10 mouse cellular contexts compared by ENCODE assay signal in the genomic region with DNA sequence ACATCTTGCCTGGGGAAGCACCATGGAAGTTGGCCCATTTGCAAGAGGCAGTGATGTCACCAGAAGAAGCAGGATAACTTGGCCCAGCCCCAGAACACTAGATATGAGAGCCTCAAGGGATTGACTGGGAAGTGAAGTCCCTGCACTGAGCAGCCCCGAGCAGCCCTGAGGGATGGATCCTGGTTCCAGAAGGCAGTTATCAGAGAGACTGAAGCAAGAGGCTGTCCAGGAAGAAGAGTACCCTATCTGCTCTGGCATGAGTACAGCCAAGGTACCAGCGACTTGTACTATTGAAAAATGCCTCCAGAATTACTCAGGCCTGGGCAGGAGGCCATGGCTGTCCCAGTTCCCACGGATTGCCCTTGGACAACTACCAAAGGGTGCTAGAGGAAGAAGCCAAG. TPM values are rescaled to one million over a fixed set of nuclear protein-coding genes. Genes with fewer than 3 reads are reported as not detected.
DNase-seq lines count a peak whose midpoint lies in the region; ATAC-seq and TF ChIP-seq lines count a peak whose summit lies in the region.
"Had no signal": no experiment of that assay in that cellular context is flagged by ENCODE, and none has a peak within 500 bp of the region (broad histone marks: within the 10 kb centered on the region; RNA-seq: fewer than 3 reads in every experiment).

No protein-coding gene starts in this region.

- H3K9ac ChIP-seq in heart, postnatal 0 days (replicated peaks; ENCODE audit: low read depth, low read length), result no peak overlapping the region
- H3K9ac ChIP-seq: hindbrain, embryonic 14.5 days; liver, embryonic 13.5 days had no signal

- WGBS in heart, postnatal 0 days, result 19% methylated on average over 3 of the region's 3 CpGs

- H3K9me3 ChIP-seq in heart, postnatal 0 days (replicated peaks; ENCODE audit: control insufficient read depth, low read length), result no peaks in the 10 kb centered on the region
- H3K9me3 ChIP-seq: liver, embryonic 13.5 days had no signal

- H3K36me3 ChIP-seq in heart, postnatal 0 days (replicated peaks; ENCODE audit: control insufficient read depth, insufficient read depth, low read length), result no peaks in the 10 kb centered on the region
- H3K36me3 ChIP-seq: liver, embryonic 13.5 days had no signal

- peak; percentile 75 for ATAC-seq in heart, postnatal 0 days (ENCODE audit: insufficient read depth, low read depth)

- TF ChIP-seq CTCF in heart, postnatal 0 days (IDR thresholded peaks at IDR 0.05; ENCODE audit: low read depth), result no peak

- no peak for TF ChIP-seq EP300 in heart, postnatal 0 days (IDR thresholded peaks at IDR 0.05; ENCODE audit: low read depth)

- no peak overlapping the region for H3K27ac ChIP-seq in heart, postnatal 0 days (ENCODE audit: low read depth)
- H3K27ac ChIP-seq: hindbrain, embryonic 14.5 days; liver, embryonic 13.5 days had no signal

- H3K4me1 ChIP-seq in heart, postnatal 0 days (ENCODE audit: control insufficient read depth, insufficient read depth), result peaks cover 14% of the 10 kb centered on the region; the same call in 1 of the 2 replicates
- H3K4me1 ChIP-seq: liver, embryonic 13.5 days had no signal

- no peak overlapping the region for H3K4me2 ChIP-seq in heart, postnatal 0 days (ENCODE audit: low read depth, low read length)
- H3K4me2 ChIP-seq: hindbrain, embryonic 14.5 days; liver, embryonic 13.5 days had no signal

- peak; percentile 22 for DNase-seq in urinary bladder, adult 2 months (ENCODE audit: low spot score)
- no peak for DNase-seq in urinary bladder, postnatal 25 days (ENCODE audit: low spot score)
- peak; percentile 7 for DNase-seq in cerebellum, adult 9-11 months
- peak; percentile 50 for DNase-seq in heart, postnatal 0 days (ENCODE audit: low spot score)
- DNase-seq in spleen, adult 18-20 months, result no peak
- no peak for DNase-seq in MN1 (ENCODE audit: low spot score)
- DNase-seq in layer of hippocampus, adult 9-11 months, result no peak
- DNase-seq: liver, embryonic 13.5 days; right cerebral cortex, postnatal 4 days had no signal

- H3K4me3 ChIP-seq in heart, postnatal 0 days (ENCODE audit: low read depth, low read length), result no peak overlapping the region
- H3K4me3 ChIP-seq: liver, embryonic 13.5 days had no signal

- H3K27me3 ChIP-seq in heart, postnatal 0 days (ENCODE audit: control insufficient read depth, insufficient read depth, low read length), result no peaks in the 10 kb centered on the region
- H3K27me3 ChIP-seq: liver, embryonic 13.5 days had no signal

RNA-seq across cellular contexts. Expression of gene Gria1, which starts 11.6 kb away (rescaled TPM):
- 3.6 and 4.9 TPM in 2 replicates for polyA plus RNA-seq in urinary bladder, adult 2 months (2012; rRNA removed)
- total RNA-seq in heart, postnatal 0 days (2014; rRNA removed; ENCODE audit: low replicate concordance), result 5.6 and 17.9 TPM in 2 replicates
- polyA plus RNA-seq in heart, postnatal 0 days (2015; fragmentation: Nextera tagmentation; extraction: Ambion mirVana), result 2.0 and 2.1 TPM in 2 replicates

Comparison
In these comparisons a context has a peak if more than half of its experiments do, and no peak if none do; other contexts are left out.
1. DNase-seq: peak in urinary bladder, adult 2 months (single experiment), cerebellum, adult 9-11 months (single experiment) and heart, postnatal 0 days (single experiment); none in urinary bladder, postnatal 25 days (single experiment), spleen, adult 18-20 months (0 of 2), MN1 (single experiment) and layer of hippocampus, adult 9-11 months (single experiment).